Mouse (Mus musculus) skeletal muscle tissue, adult 2 months (tissue): ENCODE measurements at regions not wholly inside any gene's neighbourhood (a gene's known extent, or its start where the extent isn't known, plus 50 kb on each side); places are given as distances from the start of the nearest gene placed in this dataset.

Source experiments
- DNase-seq: peaks from one replicate; pipeline ENCODE4 v3.0.0-alpha.2; 2012; ENCODE audit warnings: low read depth, low spot score

DNA sequence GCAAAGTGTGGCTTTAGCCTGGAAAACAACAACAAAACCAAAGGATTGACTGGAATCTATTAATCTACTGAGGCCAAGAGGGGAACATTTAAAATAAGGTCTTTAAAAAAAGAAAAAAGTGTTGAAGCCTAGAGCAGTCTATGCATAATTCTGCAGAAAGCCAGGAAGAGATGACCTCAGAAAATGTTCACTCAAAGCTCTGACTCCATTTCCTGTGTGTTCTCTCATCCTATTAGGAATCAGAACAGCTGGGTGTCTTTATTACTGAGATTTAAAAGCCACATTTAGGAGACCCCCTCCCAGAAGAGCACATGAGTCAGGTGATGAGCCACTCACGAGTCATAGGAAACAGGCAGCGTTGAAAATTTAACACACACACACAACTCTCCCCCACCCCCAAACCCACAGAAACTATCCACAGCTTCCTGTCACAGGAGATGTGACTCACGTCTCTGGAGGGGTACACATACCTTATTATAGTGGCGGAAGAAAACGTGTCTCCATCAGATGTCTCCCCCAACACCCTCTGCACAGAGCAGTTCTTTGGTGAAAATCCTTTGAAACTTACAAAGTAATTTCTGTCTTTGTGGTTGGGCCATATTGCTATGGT, 140.2 kb upstream of the Hmga2 start:
- no peak for DNase-seq

DNA sequence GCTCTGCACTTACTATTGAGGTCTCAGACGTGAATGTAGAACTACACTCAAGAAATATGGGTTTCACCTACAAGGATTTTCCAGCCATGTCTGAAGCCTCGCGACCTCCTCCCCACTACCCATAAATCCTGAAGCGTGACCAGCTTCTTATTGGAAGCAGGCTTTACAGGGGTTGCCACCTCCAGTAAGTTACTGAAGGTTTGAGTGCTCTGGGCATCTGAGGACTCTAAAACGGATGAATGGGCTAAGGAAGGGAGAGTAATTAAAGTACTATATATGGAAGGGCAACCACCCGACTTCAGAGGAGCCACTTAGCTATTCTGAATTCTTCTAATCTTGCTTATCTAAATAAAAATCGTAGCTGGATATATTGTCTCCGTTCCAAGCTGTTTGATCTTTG, 136.1 kb upstream of the Hmga2 start:
- DNase-seq = no peak

DNA sequence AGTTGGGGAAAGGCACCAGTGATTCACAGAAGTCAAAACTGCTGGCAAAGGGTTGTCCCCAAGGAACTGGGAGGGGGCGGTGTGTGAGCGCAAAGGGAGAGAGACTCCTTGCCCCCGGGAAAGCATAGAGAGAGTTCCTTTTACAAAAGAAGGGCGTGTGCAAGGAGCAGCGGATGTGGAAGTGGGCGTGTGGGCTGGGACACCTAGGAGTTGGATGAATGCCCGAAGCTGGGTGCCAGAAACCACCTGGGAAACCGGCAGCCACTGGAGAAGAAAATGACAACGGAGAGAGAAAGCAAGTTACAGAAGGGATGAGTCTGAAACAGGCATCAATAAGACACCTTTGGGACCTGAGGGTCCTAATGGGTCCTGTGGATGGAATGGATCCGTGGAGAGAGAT, 133.8 kb upstream of the Hmga2 start:
- no peak for DNase-seq

DNA sequence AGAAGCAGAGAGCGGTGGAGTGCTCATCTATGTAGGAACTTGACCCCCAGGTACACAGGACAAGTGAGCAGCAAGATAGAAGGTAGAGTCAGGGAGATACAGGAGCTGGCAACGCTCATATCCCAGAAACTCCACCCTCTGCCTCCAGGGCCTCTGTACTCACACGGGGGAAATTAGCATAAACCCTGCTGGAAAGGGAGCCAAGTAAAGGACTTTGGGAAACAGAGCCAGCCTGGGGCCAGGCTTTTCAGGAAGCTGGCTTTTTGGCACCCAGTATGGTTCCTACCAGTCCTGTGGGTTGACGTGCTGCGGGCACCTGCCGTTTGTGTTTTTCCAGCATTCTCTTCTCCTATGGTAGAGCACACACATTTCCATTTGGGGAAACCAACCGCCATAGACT, 128.2 kb upstream of the Hmga2 start:
- DNase-seq = no peak

DNA sequence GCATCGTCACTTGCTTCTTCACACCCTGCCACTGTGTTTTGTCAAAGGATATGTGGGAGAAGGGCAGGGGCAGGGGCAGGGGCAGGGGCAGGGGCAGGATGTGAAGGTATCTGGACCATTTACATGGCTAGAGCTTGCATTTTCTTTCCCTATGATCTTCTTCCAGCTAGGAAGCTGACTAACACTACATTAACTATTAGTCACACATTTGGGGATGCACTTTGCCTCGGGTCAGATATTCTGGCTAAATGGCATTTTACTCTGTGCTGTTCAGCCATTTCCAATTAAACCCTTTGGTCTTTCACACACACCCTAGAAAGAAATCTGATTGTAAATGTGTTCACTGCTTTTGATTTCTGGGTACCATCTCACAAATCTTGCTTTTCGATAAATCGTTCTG, 126.9 kb upstream of the Hmga2 start:
- DNase-seq = no peak

DNA sequence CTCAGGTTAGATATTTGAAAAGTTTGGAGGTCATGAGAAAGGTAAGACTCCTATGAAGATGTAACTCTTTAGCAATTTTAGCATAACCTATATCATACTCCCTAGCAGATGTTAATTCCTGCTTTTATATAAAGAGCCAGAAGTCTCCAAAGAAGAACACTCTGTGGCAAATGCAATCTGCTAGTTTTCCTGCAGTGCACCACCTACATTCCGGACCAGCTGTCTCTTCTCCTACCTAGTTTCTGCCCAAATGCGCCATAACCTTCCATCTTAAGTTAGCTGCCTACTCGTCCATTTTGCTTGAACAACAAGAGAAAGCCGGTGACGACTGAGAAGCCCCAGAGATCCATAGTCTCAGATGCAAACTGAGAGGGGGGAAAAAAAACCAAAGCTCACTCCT, 124.5 kb upstream of the Hmga2 start:
- DNase-seq = no peak

DNA sequence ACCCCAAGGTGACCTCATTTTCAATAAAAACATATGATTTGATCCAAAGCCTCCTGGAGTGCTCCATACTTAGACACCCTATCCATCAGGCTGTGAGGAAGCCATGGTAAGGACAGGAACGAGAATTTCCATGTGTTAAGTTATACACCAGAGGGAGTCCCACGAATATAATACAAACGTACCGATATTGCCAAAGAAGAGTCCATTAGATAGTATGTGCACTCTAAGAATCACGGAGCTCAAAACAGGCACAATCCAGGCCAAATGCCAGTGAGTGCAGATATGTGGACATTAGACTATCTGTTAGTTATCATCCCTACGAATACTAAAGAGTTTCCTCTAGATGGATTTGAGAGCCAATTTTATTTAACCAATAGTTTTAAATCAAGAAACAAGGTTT, 123.3 kb upstream of the Hmga2 start:
- no peak for DNase-seq

DNA sequence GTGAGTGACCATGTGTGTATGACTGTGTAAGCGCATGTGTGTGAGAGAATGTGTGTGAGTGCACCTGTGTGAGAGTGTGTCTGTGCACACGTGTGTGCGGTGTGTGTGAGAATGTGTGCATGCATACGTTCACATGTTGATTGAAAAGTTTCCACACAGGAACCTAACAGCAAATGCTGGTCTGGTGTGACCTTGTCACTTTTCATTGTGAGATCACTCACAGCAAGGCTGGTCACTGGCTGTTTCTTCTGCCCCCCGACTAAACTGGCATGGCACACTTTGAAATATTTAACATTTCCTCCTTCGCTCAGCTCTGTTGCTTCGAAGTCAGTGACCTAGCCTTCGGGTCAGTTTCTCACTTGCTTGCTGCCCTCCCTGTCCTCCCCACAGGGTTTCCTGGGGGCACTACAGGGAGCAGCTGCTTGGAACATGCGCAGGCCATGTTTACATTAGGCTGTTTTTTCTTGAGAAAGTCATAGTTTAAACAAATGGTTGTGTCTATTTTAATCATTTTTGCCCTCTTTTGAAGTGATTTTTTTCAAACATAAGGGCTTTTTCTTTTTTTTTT, 121.1 kb upstream of the Hmga2 start:
- DNase-seq = no peak

DNA sequence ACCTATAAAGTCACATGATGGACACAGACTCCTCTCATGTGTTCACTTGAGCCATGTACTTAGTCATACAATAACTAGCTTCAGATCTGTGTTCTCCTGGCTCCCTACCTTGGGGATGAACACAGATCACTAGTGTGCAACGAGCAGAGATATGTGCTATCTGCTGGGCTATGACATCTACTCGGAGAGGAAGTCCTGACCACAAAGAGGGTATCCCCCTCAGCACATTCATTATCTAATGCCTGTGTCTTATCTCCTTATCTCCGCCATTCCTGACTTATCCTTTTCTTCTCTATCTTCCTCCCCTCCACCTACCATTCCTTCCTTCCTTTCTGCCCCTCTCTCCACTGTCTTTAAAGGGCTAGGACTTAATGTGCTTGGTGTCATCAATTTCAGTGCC, 118.9 kb upstream of the Hmga2 start:
- DNase-seq = no peak

DNA sequence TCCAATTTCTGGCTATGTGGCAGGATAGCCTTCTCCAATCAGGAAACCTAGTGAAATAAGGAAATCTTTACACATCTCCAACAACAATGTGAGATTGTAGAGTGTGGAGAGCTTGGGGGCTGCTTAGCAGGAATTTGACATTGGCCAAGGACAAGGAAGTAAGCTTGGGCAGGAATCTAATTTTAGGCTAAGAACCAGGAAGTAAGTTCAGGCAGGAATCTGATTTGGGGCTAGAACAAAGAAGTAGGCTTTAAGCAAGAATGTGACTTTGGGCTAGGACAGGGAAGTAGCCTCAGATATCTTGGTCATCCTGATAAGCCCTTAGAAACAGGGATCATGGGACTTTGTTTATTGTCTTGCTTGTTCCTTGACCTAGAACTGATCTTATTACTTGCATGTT, 117.6 kb upstream of the Hmga2 start:
- DNase-seq = no peak

DNA sequence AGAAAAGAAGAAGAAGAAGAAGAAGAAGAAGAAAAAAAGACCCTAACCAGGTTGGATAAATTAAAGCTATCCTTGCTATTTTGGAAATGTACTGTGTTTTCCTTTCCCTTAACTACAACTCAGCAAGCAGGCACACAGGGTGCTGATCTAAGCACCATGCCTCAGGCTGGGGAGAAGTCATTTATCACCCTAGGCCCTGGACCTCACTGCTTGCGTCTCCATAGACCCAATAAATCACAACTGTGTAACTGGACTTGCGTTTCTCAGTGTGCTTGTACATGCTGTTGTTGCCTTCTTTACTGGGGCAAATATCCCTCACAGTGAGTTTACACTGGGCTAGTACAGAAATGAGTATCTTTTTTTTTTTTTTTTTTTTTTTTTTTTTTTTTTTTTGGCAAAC, 113.4 kb upstream of the Hmga2 start:
- no peak for DNase-seq

DNA sequence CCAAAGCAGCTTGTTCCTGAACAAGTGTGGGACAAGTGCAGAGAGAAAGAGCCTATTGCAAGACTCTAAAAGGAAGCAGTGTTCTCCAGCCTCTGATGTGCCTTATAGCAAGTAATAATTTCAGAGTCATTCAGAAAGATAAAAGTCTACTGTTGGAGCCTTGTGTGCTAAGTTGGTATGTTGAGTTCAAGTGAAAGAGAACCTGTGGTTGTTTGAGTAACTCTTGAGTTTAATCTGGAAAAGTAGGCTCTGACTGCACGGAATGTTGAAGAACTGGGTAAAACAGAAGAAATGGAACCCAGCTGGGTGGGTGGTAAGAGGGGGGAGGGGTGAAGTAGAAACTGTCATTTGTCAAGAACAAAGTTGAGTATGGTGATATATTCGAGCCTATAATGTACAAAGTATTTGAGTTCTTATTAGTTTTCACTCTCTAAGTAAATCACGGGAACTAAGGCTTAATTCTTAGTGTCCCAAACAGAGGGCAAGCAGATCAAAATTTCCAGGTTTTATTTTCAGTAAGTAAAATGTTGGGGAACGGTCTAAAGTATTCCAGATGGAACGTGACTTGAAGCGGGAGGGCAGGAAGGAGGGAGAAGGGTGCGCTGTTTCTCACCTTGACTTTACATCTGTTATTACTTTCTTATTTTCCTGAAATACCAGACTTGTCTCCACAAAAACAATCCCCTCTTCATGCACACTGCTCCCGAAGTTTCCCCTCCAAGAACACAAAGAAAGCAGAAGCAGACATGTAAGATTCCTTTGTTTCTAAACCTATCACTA, 111.8 kb upstream of the Hmga2 start:
- no peak for DNase-seq

DNA sequence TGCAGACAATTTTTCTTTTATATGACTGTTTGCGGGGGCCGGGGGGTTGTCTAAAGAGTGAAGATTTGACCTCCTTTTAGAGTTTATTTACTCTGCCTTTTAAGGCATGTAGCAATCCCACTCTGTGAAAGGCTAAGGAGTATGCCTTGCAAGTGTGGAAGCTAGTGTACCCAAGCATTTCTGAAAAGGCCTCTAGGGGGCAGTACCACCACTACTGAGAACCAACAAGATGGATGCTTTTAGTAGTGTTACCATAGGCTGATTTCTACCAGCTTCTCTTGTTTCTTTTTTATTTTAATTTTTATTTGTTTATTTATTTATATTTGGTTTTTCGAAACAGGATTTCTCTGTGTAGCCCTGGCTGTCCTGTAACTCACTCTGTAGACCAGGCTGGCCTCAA, 110.9 kb upstream of the Hmga2 start:
- peak; percentile 8 for DNase-seq

DNA sequence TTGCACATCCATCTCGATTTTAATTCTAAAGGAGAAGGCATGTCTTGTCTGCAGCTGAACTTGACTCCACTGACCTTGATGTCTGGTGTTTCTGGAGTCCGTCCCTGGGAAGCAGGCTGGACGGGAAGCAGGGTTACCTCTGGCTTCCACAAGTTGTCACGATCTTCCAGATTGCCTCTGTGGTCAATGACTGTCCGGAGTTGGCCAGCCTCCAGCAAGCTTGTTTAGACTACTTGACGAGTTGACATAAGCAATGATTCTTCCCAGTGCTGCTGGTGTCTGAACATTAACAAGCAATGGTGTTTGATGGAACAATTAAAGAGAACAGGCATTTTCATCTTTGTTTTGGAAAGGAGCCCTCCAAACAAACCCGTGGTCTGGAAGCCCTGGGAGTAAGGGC, 106.2 kb upstream of the Hmga2 start:
- no peak for DNase-seq

DNA sequence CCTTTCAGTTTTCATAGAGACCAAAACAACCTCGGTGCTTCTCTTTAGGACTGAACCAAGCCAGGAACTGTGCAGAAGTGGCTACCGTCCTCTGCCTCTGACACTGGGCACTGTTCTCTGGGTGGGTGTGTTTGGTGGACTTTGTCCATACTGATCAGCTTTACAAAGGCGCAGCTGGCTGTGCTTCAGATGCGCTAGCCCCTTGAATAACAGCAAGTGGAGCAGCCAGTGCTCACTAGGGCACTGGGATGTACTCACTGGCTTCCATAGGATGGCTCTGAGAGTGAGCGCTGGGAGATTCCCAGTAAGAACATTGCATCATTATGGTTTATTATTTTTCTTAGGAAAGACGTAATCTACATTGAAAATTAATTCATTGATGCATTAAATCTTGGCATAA, 105.3 kb upstream of the Hmga2 start:
- DNase-seq = no peak

DNA sequence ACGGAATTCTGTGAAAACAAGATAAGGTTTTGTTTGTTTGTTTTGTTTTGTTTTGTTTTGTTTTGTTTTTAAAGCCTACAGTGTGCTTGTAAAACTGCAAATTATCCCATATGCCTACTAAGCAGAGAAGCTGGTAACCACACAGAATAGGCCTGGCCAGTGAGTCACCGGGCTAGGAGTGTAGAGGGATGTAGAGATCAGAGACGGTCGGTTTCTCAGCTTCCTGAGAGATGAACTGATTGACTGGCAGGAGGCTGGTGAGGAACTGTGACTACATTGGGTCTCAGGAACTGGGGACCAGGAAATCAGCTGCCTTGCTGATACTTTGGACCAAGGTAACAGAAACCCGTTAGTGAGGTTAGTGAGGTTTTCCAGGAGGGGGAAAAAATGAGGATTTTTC, 100.6 kb upstream of the Hmga2 start:
- no peak for DNase-seq

DNA sequence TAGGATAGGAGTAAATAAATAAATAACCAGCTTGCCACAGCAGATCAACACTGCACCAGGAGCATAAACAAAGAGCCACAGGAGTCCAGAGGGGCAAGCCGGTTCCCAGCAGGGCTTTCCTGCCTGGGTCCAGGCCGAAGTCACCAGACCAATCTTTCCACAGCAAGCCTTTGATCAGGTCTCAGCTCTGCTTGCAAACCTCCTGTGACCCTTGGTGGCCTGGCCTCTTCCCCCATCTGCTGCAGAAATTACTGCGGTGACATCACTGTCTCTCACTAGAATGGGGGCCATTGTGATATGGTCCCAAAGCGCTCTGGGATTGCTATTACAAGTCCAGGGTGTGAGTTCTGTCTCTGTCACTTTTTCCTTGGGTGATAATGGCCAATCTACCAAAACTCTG, 99.9 kb upstream of the Hmga2 start:
- DNase-seq = no peak

DNA sequence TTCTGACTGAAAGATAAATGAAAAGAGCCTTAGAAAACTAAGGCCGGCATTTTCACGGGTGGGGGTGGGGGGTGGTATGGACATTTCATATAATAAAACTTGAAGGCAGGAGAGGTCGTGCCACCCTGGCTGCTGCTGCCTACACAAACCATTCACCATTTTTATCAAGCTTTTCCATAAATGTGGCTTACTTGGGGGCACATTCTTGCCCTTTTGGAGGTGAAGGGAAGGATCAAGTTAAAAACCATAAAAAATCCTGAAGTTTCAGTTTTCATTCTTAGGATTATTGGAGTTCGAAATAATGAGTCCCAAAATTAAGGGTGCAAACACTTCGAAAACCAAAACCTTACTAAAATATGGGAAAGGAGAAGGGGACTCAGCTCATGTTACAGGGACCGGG, 95.1 kb upstream of the Hmga2 start:
- no peak for DNase-seq

DNA sequence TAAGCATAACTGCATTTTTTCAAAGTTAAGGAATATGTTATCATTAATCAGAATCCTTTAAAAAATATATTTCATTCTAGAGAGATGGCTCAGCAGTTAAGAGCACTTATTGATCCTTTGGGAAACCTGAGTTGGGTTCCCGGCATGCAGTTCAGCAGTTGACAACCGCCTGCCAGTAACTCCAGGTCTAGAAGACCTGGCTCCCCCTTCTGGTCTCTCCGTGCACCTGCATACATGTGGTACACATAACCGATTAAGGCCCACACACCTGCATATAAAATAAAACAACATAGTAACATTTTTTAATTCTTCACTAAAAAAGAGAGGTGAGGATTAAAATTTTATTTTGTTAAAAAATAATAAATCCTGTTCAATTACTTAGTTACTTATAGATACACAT, 89.7 kb upstream of the Hmga2 start:
- no peak for DNase-seq

DNA sequence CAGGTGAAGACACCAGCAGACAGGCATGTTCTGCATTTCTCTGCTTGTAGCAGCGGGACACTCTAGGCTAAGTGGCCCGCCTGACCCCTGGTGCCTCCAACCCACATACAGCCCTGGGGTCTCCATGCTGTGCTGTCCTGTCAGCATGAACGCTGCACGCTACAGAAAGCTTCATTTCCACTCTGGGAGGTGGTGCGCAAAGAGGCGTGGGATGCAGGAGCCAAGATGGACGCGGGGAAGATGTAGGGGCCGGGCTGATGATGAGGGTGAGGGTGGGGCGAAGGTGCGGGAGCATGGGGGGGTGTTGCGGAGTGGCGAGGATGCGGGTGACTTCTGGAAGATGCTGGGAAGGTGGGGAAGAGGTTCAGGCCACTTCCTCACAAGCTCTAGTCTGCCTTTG, 88.6 kb upstream of the Hmga2 start:
- DNase-seq = no peak

DNA sequence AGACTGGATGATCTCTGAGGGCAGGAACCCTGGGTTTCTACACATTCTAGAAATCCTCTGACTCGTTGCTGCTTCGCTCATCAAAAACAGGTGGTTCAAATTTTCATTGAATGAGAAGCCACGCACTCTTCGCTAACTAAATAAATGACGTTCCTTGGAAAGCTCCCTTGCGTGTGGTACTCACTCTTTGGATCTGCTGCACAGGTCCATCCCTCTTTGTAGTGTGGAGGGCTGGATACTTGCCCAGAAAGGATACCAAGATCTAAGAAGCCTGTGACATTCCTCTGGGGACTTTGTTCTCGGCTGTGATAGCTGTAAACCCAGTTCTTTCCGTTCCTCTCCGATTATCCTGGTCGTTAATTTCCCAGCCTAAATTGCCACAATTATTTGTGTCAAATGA, 87.7 kb upstream of the Hmga2 start:
- DNase-seq = no peak

DNA sequence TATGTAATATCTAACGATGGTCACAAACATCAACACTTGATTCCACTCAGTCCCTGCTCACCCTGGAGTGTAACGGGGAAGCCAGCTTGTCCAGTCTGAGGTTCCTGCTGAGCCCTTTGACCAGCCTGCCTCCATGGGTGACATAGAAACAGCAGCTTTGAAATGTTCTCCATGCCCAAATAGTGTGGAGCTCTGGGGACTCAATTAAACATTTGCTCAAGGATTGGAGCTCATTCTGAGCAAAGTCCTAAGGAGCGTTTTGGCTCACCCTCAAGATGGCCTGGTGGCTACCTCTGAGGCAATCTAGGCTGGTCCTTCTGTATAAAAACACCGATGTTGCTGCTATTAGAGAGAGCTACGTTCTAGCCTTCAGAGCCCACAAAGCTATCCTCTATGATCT, 85.6 kb upstream of the Hmga2 start:
- no peak for DNase-seq

DNA sequence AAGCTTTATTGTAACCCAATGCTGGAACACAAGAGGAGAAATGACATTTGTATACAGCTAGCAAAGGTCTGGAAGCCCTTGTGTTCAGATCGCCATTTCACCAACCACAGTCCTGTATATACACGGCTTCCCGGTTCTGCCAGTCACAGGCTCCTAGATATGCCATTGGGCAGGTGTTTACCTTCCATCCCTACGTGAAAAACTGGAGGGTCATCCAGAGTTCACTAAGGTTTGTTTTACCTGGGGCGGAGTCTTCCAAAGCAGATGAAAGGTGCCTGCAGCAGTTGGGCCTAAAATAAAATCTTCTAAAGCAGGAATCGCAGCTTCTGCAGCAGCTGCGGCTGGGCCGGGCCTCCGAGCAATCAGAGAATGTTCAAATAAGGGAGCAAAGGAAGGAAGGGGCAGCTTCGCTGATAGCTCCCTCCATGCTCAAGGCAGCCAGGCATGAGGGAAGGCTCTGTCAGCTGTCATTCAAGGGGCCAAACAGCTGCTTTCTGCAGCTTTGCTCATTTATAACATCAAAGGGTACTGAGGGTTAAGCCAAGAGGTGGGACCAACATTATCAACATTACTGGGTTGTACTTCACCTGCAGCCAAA, 81.7 kb upstream of the Hmga2 start:
- DNase-seq = no peak
